Comparison of ENCODE assay signal across 10 mouse cellular contexts in the genomic region with DNA sequence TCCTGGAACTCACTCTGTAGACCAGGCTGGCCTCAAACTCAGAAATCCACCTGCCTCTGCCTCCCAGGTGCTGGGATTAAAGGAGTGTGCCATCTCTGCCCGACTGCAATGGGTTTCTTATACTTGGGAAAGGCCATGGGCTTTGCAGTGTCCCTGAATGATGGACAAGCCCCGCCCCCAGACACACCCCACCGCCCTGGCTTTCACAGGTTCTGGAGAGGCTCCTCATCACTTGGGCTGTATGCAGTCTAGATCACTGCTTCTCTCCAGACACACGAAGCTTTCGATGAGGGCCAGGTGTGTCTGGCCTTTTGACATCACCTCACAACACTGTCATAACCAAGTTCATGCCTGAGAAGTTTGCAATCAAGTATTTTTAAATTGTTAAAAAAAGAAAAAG. TPM values are rescaled to one million over a fixed set of nuclear protein-coding genes. Genes with fewer than 3 reads are reported as not detected.
A peak's percentile ranks its signal among the peaks of the same experiment; 100 is the strongest.
DNase-seq lines count a peak whose midpoint lies in the region; ATAC-seq lines count a peak whose summit lies in the region.
"Had no signal": no experiment of that assay in that cellular context is flagged by ENCODE, and none has a peak within 500 bp of the region (broad histone marks: within the 10 kb centered on the region; RNA-seq: fewer than 3 reads in every experiment).

No protein-coding gene starts in this region.

- peak; percentile 18 to 24 for DNase-seq in cerebellum, postnatal 10 days
- DNase-seq in cerebellum, adult 9-10 months = no peak
- DNase-seq in limb, embryonic 11.5 days (ENCODE audit: low spot score) = no peak
- no peak for DNase-seq in limb, embryonic 10.5 days (ENCODE audit: low spot score)
- DNase-seq in ovary, postnatal 36 days (ENCODE audit: low spot score) = no peak
- DNase-seq: gastrocnemius, adult 2 months; thymus, postnatal 36 days had no signal

- H3K4me3 ChIP-seq in limb, embryonic 11.5 days (ENCODE audit: low read depth, low read length) = no peak overlapping the region
- no peak overlapping the region for H3K4me3 ChIP-seq in limb, embryonic 10.5 days
- no peak overlapping the region for H3K4me3 ChIP-seq in embryonic facial prominence, embryonic 15.5 days (replicated peaks)
- no peak overlapping the region for H3K4me3 ChIP-seq in hindbrain, embryonic 16.5 days (ENCODE audit: low read length)
- H3K4me3 ChIP-seq: gastrocnemius, adult 2 months had no signal

- H3K4me1 ChIP-seq in limb, embryonic 11.5 days (ENCODE audit: control insufficient read depth, insufficient read depth, low read length) = no peaks in the 10 kb centered on the region
- H3K4me1 ChIP-seq in limb, embryonic 10.5 days = no peaks in the 10 kb centered on the region
- H3K4me1 ChIP-seq in embryonic facial prominence, embryonic 15.5 days = peaks cover 8% of the 10 kb centered on the region; the same call in 1 of the 2 replicates
- H3K4me1 ChIP-seq in hindbrain, embryonic 16.5 days (ENCODE audit: control insufficient read depth, insufficient read depth, low read depth, low read length) = peaks cover 4% of the 10 kb centered on the region

- WGBS in limb, embryonic 11.5 days = 63% methylated on average over 5 of the region's 5 CpGs
- 62% methylated on average over 5 of the region's 5 CpGs for WGBS in limb, embryonic 10.5 days
- 67% methylated on average over 5 of the region's 5 CpGs for whole genome bisulfite sequencing in embryonic facial prominence, embryonic 15.5 days
- 48% methylated on average over 5 of the region's 5 CpGs for WGBS in hindbrain, embryonic 16.5 days

- H3K4me2 ChIP-seq in limb, embryonic 11.5 days (ENCODE audit: low read depth, severe bottlenecking) = no peak overlapping the region
- no peak overlapping the region for H3K4me2 ChIP-seq in embryonic facial prominence, embryonic 15.5 days (replicated peaks)
- H3K4me2 ChIP-seq in hindbrain, embryonic 16.5 days (ENCODE audit: low read length) = no peak overlapping the region

- ATAC-seq in limb, embryonic 11.5 days (ENCODE audit: insufficient number of reproducible peaks, low FRiP score, low TSS enrichment, low read depth) = 0 out of 2 replicates have a peak, but pooled peaks have one; percentile 47
- ATAC-seq in embryonic facial prominence, embryonic 15.5 days (ENCODE audit: insufficient number of reproducible peaks, low FRiP score, low TSS enrichment, low read depth) = 0 out of 2 replicates have a peak, but pooled peaks have one; percentile 32
- peak; percentile 49; the same call in 1 of the 2 replicates for ATAC-seq in hindbrain, embryonic 16.5 days
- ATAC-seq in frontal cortex, adult (ENCODE audit: low TSS enrichment) = no peak

- H3K9me3 ChIP-seq in limb, embryonic 11.5 days (ENCODE audit: control insufficient read depth, low read length) = no peaks in the 10 kb centered on the region
- no peaks in the 10 kb centered on the region for H3K9me3 ChIP-seq in limb, embryonic 10.5 days (replicated peaks)
- no peaks in the 10 kb centered on the region for H3K9me3 ChIP-seq in embryonic facial prominence, embryonic 15.5 days (replicated peaks)
- H3K9me3 ChIP-seq in hindbrain, embryonic 16.5 days (ENCODE audit: control insufficient read depth, low read length) = no peaks in the 10 kb centered on the region

- H3K36me3 ChIP-seq in limb, embryonic 11.5 days (ENCODE audit: control insufficient read depth, insufficient read depth, low read length) = no peaks in the 10 kb centered on the region
- no peaks in the 10 kb centered on the region for H3K36me3 ChIP-seq in limb, embryonic 10.5 days
- no peaks in the 10 kb centered on the region for H3K36me3 ChIP-seq in embryonic facial prominence, embryonic 15.5 days
- no peaks in the 10 kb centered on the region for H3K36me3 ChIP-seq in hindbrain, embryonic 16.5 days (ENCODE audit: control insufficient read depth, insufficient read depth, low read length)

- H3K9ac ChIP-seq in limb, embryonic 11.5 days (ENCODE audit: low read length) = no peak overlapping the region
- no peak overlapping the region for H3K9ac ChIP-seq in embryonic facial prominence, embryonic 15.5 days
- no peak overlapping the region for H3K9ac ChIP-seq in hindbrain, embryonic 16.5 days (ENCODE audit: low read depth, low read length)

- no peaks in the 10 kb centered on the region for H3K27me3 ChIP-seq in limb, embryonic 11.5 days (ENCODE audit: control insufficient read depth, insufficient read depth, low read length)
- H3K27me3 ChIP-seq in limb, embryonic 10.5 days (ENCODE audit: low read depth, poor library complexity, severe bottlenecking) = no peaks in the 10 kb centered on the region
- no peaks in the 10 kb centered on the region for H3K27me3 ChIP-seq in embryonic facial prominence, embryonic 15.5 days
- H3K27me3 ChIP-seq in hindbrain, embryonic 16.5 days (replicated peaks; ENCODE audit: control insufficient read depth, insufficient read depth, low read length) = no peaks in the 10 kb centered on the region

- H3K27ac ChIP-seq in limb, embryonic 11.5 days (replicated peaks; ENCODE audit: low read depth, low read length) = no peak overlapping the region
- no peak overlapping the region for H3K27ac ChIP-seq in limb, embryonic 10.5 days
- no peak overlapping the region for H3K27ac ChIP-seq in embryonic facial prominence, embryonic 15.5 days (replicated peaks)
- H3K27ac ChIP-seq in hindbrain, embryonic 16.5 days (ENCODE audit: low read depth, low read length) = no peak overlapping the region
- H3K27ac ChIP-seq: gastrocnemius, adult 2 months had no signal

RNA-seq across cellular contexts. Expression of a gene that starts 25.2 kb away (rescaled TPM):
- 0.67 and 0.88 TPM in 2 replicates for polyA plus RNA-seq in limb, embryonic 11.5 days (2014; fragmentation: Nextera tagmentation; extraction: Ambion mirVana)
- 0.33 and 0.99 TPM in 2 replicates for polyA plus RNA-seq in limb, embryonic 10.5 days (2016; fragmentation: Nextera tagmentation; extraction: Ambion mirVana)
- polyA plus RNA-seq in embryonic facial prominence, embryonic 15.5 days (2015; fragmentation: Nextera tagmentation; extraction: Ambion mirVana) = 0.39 and 0.47 TPM in 2 replicates
- polyA plus RNA-seq in hindbrain, embryonic 16.5 days (2015; fragmentation: Nextera tagmentation; extraction: Ambion mirVana) = 0.16 and 0.40 TPM in 2 replicates

Comparison
In these comparisons a context has a peak if more than half of its experiments do, and no peak if none do; other contexts are left out.
1. DNase-seq: peak in cerebellum, postnatal 10 days (2 of 2); none in cerebellum, adult 9-10 months (single experiment), limb, embryonic 11.5 days (single experiment), limb, embryonic 10.5 days (single experiment) and ovary, postnatal 36 days (single experiment).